Mouse (Mus musculus) cortical plate, adult 2 months (tissue): ENCODE results near the gene Mesp2. TPM values are rescaled to one million over a fixed set of nuclear protein-coding genes. Genes with fewer than 3 reads are reported as not detected.
A peak's percentile ranks its signal among the peaks of the same experiment; 100 is the strongest.
"Not testable (repeated sequence)": the region's sequence is repeated elsewhere in the genome, so short reads cannot be mapped to it uniquely, and the experiment has no call there.

Experiments
- H3K27ac ChIP-seq: fragments of 200-500 bp; 2 replicates; pipeline ENCODE4 v1.5.1; 2012; ENCODE audit warnings: low read length, control low read depth, inconsistent platforms; ENCODE audit not compliant: insufficient read depth
- H3K4me1 ChIP-seq: fragments of 200-500 bp; 2 replicates; pipeline ENCODE4 v1.6.1; 2011; ENCODE audit warnings: low read length; ENCODE audit not compliant: control insufficient read depth, insufficient read depth
- H3K4me3 ChIP-seq: fragments of 200-500 bp; 2 replicates; pipeline ENCODE4 v1.5.1; 2011; ENCODE audit warnings: mild to moderate bottlenecking, low read length, control low read depth; ENCODE audit not compliant: insufficient read depth
- CTCF ChIP-seq: fragments of 200-500 bp; IDR thresholded peaks from 2 replicates; pipeline ENCODE4 v1.5.1; 2011; ENCODE audit warnings: mild to moderate bottlenecking, control low read depth, low read length; ENCODE audit not compliant: insufficient read depth; ENCODE audit errors: extremely low read depth
- POLR2A ChIP-seq: fragments of 200-500 bp; IDR thresholded peaks from 2 replicates; pipeline ENCODE4 v1.6.1; 2011; ENCODE audit warnings: mild to moderate bottlenecking, low read length, control low read depth; ENCODE audit not compliant: insufficient read depth; ENCODE audit errors: extremely low read depth
- polyA plus RNA-seq: library from polyadenylated mRNA; depleted of rRNA; stranded (reverse); fragments of >200 nt; gene quantifications from 2 replicates; pipeline ENCODE4 v1.2.3, GENCODE M21; 2012

Gene Mesp2
- polyA plus RNA-seq, 1 experiment = 0.98 TPM

- no peak for TF ChIP-seq POLR2A
- no peak for TF ChIP-seq CTCF
- H3K4me1 ChIP-seq = peaks cover 2% of the 10 kb centered on the region; the same call in 1 of the 2 replicates
- no peak overlapping the region for H3K4me3 ChIP-seq
- no peak overlapping the region for H3K27ac ChIP-seq
Measured at GRCm38 (mm10) chr7:79781826-79782515, 28.6 kb upstream of the Mesp2 start.

DNA sequence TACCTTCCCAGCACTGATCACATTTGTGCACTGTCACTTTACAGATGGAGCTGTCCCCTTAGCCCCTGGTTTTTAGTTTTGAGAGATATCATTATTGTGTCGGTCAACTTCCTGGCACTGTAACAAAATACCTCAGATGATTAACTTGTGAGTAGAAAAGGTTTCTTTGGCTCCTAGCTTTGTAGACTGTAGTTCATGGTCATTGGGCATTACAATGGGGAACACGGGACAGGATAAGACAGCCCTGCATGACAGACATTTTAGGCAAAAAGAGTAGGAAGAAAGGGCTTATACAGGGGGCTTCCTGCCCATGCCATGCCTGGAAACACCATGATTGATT is 28.0 kb upstream of the Mesp2 start:
- Histone ChIP-seq H3K4me1 (peaks cover 2% of the 10 kb centered on the region; the same call in 1 of the 2 replicates), H3K27ac (no peak overlapping the region), H3K4me3 (no peak overlapping the region)
- TF ChIP-seq POLR2A (no peak), CTCF (no peak)

- TF ChIP-seq CTCF (peak; percentile 75), POLR2A (no peak)
Measured at GRCm38 (mm10) chr7:79786295-79786694, 24.2 kb upstream of the Mesp2 start.

GRCm38 (mm10) chr7:79789812-79790211 is 20.7 kb upstream of the Mesp2 start:
- H3K4me1 ChIP-seq, H3K4me3 ChIP-seq, H3K27ac ChIP-seq: not testable (repeated sequence)

More at GRCm38 (mm10) chr7:79786295-79786694, 24.2 kb upstream of the Mesp2 start:
- Histone ChIP-seq H3K27ac (no peak overlapping the region), H3K4me3 (no peak overlapping the region), H3K4me1 (no peaks in the 10 kb centered on the region)

DNA sequence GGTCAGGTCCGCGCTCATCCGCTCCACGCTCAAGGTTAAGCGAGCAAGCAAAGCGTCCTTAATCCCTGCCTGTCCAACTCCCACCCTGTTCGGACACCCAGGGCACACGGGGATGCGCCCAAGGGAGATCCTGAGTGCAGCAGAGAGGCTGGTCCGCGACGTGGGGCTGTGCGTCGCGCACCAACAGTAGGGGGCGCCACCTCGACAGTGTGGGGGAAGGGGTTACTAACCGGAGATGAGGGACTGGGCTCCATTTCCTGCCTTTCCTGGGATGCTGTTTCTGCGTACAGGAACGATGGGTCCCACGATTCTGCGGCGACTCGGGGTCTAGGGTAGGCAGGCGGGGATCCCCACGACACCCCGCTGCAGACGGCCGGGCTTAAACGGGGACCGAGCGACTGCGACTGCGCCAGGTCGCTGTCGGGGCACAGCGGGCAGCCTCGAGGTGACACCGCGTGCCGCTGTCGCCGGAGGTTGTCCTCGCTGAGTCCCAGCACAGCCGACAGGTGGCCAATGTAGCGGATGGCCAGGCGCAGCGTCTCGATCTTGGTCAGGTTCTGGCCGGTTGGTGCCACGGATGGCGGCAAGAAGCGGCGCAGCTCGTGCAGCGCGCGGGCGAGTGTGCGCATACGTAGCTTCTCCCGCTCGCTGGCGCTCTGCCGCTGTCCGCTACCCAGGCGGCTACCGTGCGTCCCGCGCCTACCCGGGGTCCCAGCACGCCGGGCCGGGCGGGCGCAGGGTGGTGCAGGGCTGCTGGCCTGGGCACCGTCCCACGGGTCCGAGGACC is 17.7 kb upstream of the Mesp2 start:
- Histone ChIP-seq H3K4me3 (peak overlapping the region; percentile 9), H3K4me1 (no peaks in the 10 kb centered on the region), H3K27ac (no peak overlapping the region)
- peak; percentile 47 for TF ChIP-seq CTCF
- no peak for TF ChIP-seq POLR2A

DNA sequence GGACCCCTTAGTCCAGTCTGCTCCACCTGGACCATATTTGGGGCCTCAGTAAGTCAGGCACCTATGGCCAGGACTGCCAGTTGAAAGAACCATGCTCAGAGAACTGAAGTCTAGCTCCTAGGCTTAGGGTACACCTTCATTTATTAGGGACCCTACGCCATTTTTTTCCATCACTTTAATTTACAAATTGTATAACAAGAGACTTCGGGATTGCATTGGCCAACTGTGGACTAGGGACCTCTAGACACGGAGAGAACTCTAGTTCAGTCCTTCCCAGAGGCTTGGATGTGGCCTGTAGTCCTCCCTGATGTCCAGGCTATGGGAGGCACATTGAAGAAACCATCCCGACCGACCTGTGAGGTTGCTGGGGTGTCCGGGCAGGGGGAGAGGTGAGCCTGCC is 16.8 kb upstream of the Mesp2 start, which contains the start of gene Mesp1:
TSS of gene Mesp1 (minus strand) at position 101 of the 400 bp plus-strand sequence.
- Histone ChIP-seq H3K4me3 (peak within 1 kb of the TSS; percentile 9), H3K4me1 (no peaks in the 10 kb centered on the region), H3K27ac (no peak within 1 kb of the TSS)
- no peak for TF ChIP-seq POLR2A
- no peak for TF ChIP-seq CTCF

DNA sequence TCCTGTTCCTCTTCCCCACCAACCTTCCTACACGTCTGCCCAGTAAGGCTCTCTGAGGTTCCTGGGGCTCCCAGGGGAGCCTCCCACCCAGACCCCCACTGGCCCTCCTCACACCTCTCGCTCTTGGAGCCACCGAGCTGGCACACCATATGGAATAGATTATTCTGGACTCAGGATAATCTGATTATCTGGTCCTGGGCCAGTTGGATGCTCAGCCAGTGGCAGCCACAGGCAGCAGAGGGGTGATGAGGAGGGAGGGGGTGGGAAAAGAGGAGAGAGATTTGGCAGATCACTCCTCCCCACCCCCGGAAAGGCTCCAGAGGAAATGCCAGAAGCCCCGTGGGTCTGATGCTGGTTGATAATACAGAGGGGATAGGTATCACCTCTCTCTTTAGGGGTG is 11.9 kb upstream of the Mesp2 start:
- Histone ChIP-seq H3K4me1 (no peaks in the 10 kb centered on the region), H3K4me3 (no peak overlapping the region), H3K27ac (no peak overlapping the region)
- TF ChIP-seq CTCF = no peak
- TF ChIP-seq POLR2A = no peak

- TF ChIP-seq POLR2A (no peak), CTCF (peak; percentile 88)
- no peak overlapping the region for H3K27ac ChIP-seq
- H3K4me1 ChIP-seq = no peaks in the 10 kb centered on the region
- no peak overlapping the region for H3K4me3 ChIP-seq
Measured at GRCm38 (mm10) chr7:79799048-79799447, 11.5 kb upstream of the Mesp2 start.

- Histone ChIP-seq H3K4me3 (no peak overlapping the region), H3K27ac (no peak overlapping the region), H3K4me1 (no peaks in the 10 kb centered on the region)
- no peak for TF ChIP-seq POLR2A
- no peak for TF ChIP-seq CTCF
Measured at GRCm38 (mm10) chr7:79799506-79799905, 11.0 kb upstream of the Mesp2 start.

DNA sequence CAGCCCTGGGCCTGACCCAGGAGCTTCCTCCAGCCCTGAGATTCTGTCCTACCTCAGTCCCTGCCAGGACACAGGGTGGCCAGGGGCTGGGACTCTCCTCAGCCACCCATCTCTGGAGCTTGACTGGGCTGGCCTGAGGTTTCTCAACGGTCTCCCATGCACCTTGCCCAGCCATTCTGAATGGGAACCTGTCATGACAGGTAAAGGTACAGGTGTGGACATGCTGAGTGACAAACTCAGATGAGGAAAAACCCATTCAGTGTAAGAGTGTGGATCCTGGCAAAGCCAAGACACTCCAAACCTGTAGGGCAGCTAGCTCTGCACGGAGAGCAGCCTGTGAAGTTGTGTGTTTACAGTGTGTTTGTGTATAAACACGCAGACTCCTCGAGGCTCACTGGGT is 10.2 kb upstream of the Mesp2 start:
- no peaks in the 10 kb centered on the region for H3K4me1 ChIP-seq
- TF ChIP-seq POLR2A (no peak), CTCF (no peak)
- H3K4me3 ChIP-seq = no peak overlapping the region
- no peak overlapping the region for H3K27ac ChIP-seq
